Mouse (Mus musculus) testis, adult 2 months (tissue): ENCODE results near the gene Lcn9. TPM values are rescaled to one million over a fixed set of nuclear protein-coding genes. Genes with fewer than 3 reads are reported as not detected.

Experiments
- H3K27ac ChIP-seq: fragments of 200-500 bp; 2 replicates; pipeline ENCODE4 v1.5.1; 2012; ENCODE audit warnings: low read depth, low read length; ENCODE audit not compliant: control insufficient read depth, insufficient read depth
- H3K27me3 ChIP-seq: fragments of 200-500 bp; 2 replicates; pipeline ENCODE4 v1.6.1; 2012; ENCODE audit warnings: mild to moderate bottlenecking, low read length, moderate library complexity; ENCODE audit not compliant: control insufficient read depth, insufficient read depth
- H3K36me3 ChIP-seq: fragments of 200-500 bp; 2 replicates; pipeline ENCODE4 v1.6.1; 2012; ENCODE audit warnings: mild to moderate bottlenecking, low read length; ENCODE audit not compliant: control insufficient read depth, insufficient read depth
- H3K4me1 ChIP-seq: fragments of 200-500 bp; 2 replicates; pipeline ENCODE4 v1.6.1; 2012; ENCODE audit warnings: low read length; ENCODE audit not compliant: control insufficient read depth, insufficient read depth
- H3K4me3 ChIP-seq: fragments of 200-500 bp; 2 replicates; pipeline ENCODE4 v1.5.1; 2012; ENCODE audit warnings: low read depth, mild to moderate bottlenecking, low read length, moderate library complexity, mixed read lengths; ENCODE audit not compliant: control insufficient read depth
- CTCF ChIP-seq: fragments of 200-500 bp; IDR thresholded peaks from 2 replicates; pipeline ENCODE4 v1.5.1; 2012; ENCODE audit warnings: low read depth, mild to moderate bottlenecking, inconsistent platforms, low read length, moderate library complexity; ENCODE audit not compliant: control insufficient read depth, insufficient read depth, insufficient replicate concordance
- POLR2A ChIP-seq: fragments of 200-500 bp; IDR thresholded peaks from 2 replicates; pipeline ENCODE4 v1.6.1; 2012; ENCODE audit warnings: low read depth, mild to moderate bottlenecking, inconsistent platforms, low read length, moderate library complexity; ENCODE audit not compliant: control insufficient read depth
- polyA plus RNA-seq: library from polyadenylated mRNA; depleted of rRNA; stranded (reverse); fragments of >200 nt; gene quantifications from 2 replicates; pipeline ENCODE4 v1.2.3, GENCODE M21; 2012

The Lcn9 gene
- polyA plus RNA-seq, 1 experiment: not detected

- no peak for TF ChIP-seq POLR2A
- no peak for TF ChIP-seq CTCF
- H3K4me1 ChIP-seq: no peaks in the 10 kb centered on the region; the same call in 1 of the 2 replicates
- H3K27me3 ChIP-seq: no peaks in the 10 kb centered on the region
- no peak overlapping the region for H3K4me3 ChIP-seq
- no peak overlapping the region for H3K27ac ChIP-seq
- H3K36me3 ChIP-seq: no peaks in the 10 kb centered on the region
These were observed 5.5 kb downstream of the Lcn9 start for GRCm38 (mm10) chr2:25828344-25828947.

GRCm38 (mm10) chr2:25830786-25831185 is 7.8 kb downstream of the Lcn9 start:
- no peak overlapping the region for H3K4me3 ChIP-seq
- no peak for TF ChIP-seq POLR2A

GRCm38 (mm10) chr2:25836291-25836690 is 13.3 kb downstream of the Lcn9 start:
- Histone ChIP-seq H3K27ac (no peak overlapping the region), H3K36me3 (no peaks in the 10 kb centered on the region), H3K4me1 (no peaks in the 10 kb centered on the region), H3K27me3 (no peaks in the 10 kb centered on the region), H3K4me3 (no peak overlapping the region)
- TF ChIP-seq CTCF: peak; percentile 95
- TF ChIP-seq POLR2A: no peak

More at GRCm38 (mm10) chr2:25830786-25831185, 7.8 kb downstream of the Lcn9 start:
- Histone ChIP-seq H3K27me3 (no peaks in the 10 kb centered on the region), H3K27ac (no peak overlapping the region), H3K4me1 (no peaks in the 10 kb centered on the region; the same call in 1 of the 2 replicates), H3K36me3 (no peaks in the 10 kb centered on the region)

GRCm38 (mm10) chr2:25842161-25842560 is 19.2 kb downstream of the Lcn9 start:
- Histone ChIP-seq H3K36me3 (no peaks in the 10 kb centered on the region), H3K27me3 (no peaks in the 10 kb centered on the region), H3K4me3 (no peak overlapping the region), H3K27ac (no peak overlapping the region), H3K4me1 (peaks cover 10% of the 10 kb centered on the region)
- TF ChIP-seq CTCF (no peak), POLR2A (no peak)

GRCm38 (mm10) chr2:25842758-25843157 is 19.8 kb downstream of the Lcn9 start:
- Histone ChIP-seq H3K4me1 (peaks cover 12% of the 10 kb centered on the region), H3K27ac (no peak overlapping the region), H3K27me3 (no peaks in the 10 kb centered on the region), H3K4me3 (no peak overlapping the region), H3K36me3 (no peaks in the 10 kb centered on the region)
- TF ChIP-seq POLR2A: no peak
- TF ChIP-seq CTCF: no peak

GRCm38 (mm10) chr2:25844097-25844496 is 21.1 kb downstream of the Lcn9 start:
- no peaks in the 10 kb centered on the region for H3K27me3 ChIP-seq
- no peaks in the 10 kb centered on the region for H3K36me3 ChIP-seq
- no peak overlapping the region for H3K27ac ChIP-seq
- no peak for TF ChIP-seq CTCF
- TF ChIP-seq POLR2A: no peak
- peaks cover 12% of the 10 kb centered on the region for H3K4me1 ChIP-seq
- no peak overlapping the region for H3K4me3 ChIP-seq

- Histone ChIP-seq H3K4me3 (peak overlapping the region; percentile 73), H3K27me3 (no peaks in the 10 kb centered on the region), H3K27ac (peak overlapping the region; percentile 27; the same call in 1 of the 2 replicates), H3K36me3 (no peaks in the 10 kb centered on the region), H3K4me1 (peaks cover 12% of the 10 kb centered on the region)
- TF ChIP-seq CTCF (no peak), POLR2A (no peak)
These were observed 23.6 kb downstream of the Lcn9 start for GRCm38 (mm10) chr2:25846516-25846915.

- Histone ChIP-seq H3K4me3 (peak within 1 kb of the TSS; percentile 73), H3K27me3 (no peaks in the 10 kb centered on the region), H3K27ac (peak within 1 kb of the TSS; percentile 27), H3K36me3 (no peaks in the 10 kb centered on the region), H3K4me1 (peaks cover 12% of the 10 kb centered on the region)
- TF ChIP-seq POLR2A: no peak
These were observed 24.3 kb downstream of the Lcn9 start, which contains the start of gene Sohlh1 for GRCm38 (mm10) chr2:25847226-25847625. Gene Sohlh1, minus strand, starts transcription at chr2:25847248.
